Mouse (Mus musculus) retina, postnatal 1 day (tissue): Measurements from ENCODE around the gene Dgcr2.

Source experiments
- DNase-seq: peaks from one replicate; pipeline ENCODE4 v3.0.0-alpha.2; 2012

Gene Dgcr2

GRCm38 (mm10) chr16:17843701-17844365 lies 54.5 kb downstream of the Dgcr2 start:
- DNase-seq = no peak

- DNase-seq = no peak
These were observed 55.9 kb downstream of the Dgcr2 start for GRCm38 (mm10) chr16:17842437-17842836.

- DNase-seq = no peak
These were observed 58.4 kb downstream of the Dgcr2 start for GRCm38 (mm10) chr16:17839976-17840375.

GRCm38 (mm10) chr16:17838051-17838450 lies 60.3 kb downstream of the Dgcr2 start, which contains the start of gene Car15:
TSS of gene Car15 (minus strand) at chr16:17838364.
- DNase-seq = no peak

GRCm38 (mm10) chr16:17835481-17835880 lies 62.9 kb downstream of the Dgcr2 start:
- DNase-seq = no peak

- no peak for DNase-seq
These were observed 63.8 kb downstream of the Dgcr2 start for GRCm38 (mm10) chr16:17834543-17834942.

GRCm38 (mm10) chr16:17833681-17834399 lies 64.5 kb downstream of the Dgcr2 start:
- DNase-seq = peak; percentile 55

- DNase-seq = peak; percentile 50
These were observed 65.1 kb downstream of the Dgcr2 start for GRCm38 (mm10) chr16:17833321-17833680.

- DNase-seq = no peak
These were observed 65.5 kb downstream of the Dgcr2 start, which contains the start of gene B830017H08Rik for GRCm38 (mm10) chr16:17832821-17833220. TSS of gene B830017H08Rik (plus strand) at chr16:17833121.

GRCm38 (mm10) chr16:17831781-17832180 lies 66.6 kb downstream of the Dgcr2 start:
- peak; percentile 62 for DNase-seq

- DNase-seq = no peak
These were observed 67.8 kb downstream of the Dgcr2 start for GRCm38 (mm10) chr16:17830385-17831178.

GRCm38 (mm10) chr16:17828867-17829266 lies 69.5 kb downstream of the Dgcr2 start:
- no peak for DNase-seq

- DNase-seq = no peak
These were observed 70.1 kb downstream of the Dgcr2 start for GRCm38 (mm10) chr16:17828229-17828628.

GRCm38 (mm10) chr16:17826500-17826899 lies 71.9 kb downstream of the Dgcr2 start:
- no peak for DNase-seq

- DNase-seq = no peak
These were observed 81.8 kb downstream of the Dgcr2 start for GRCm38 (mm10) chr16:17816528-17816927.

- peak; percentile 90 for DNase-seq
These were observed 82.7 kb downstream of the Dgcr2 start for GRCm38 (mm10) chr16:17815411-17816402.

- no peak for DNase-seq
These were observed 85.2 kb downstream of the Dgcr2 start for GRCm38 (mm10) chr16:17813173-17813572.

- peak; percentile 75 for DNase-seq
These were observed 86.2 kb downstream of the Dgcr2 start for GRCm38 (mm10) chr16:17812120-17812519.

- DNase-seq = no peak
These were observed 88.7 kb downstream of the Dgcr2 start for GRCm38 (mm10) chr16:17809711-17810110.

- DNase-seq = no peak
These were observed 89.2 kb downstream of the Dgcr2 start for GRCm38 (mm10) chr16:17809125-17809524.

GRCm38 (mm10) chr16:17807192-17808009 lies 91.0 kb downstream of the Dgcr2 start:
- DNase-seq = peak; percentile 95
